13 mouse cellular contexts compared by ENCODE assay signal in the genomic region with DNA sequence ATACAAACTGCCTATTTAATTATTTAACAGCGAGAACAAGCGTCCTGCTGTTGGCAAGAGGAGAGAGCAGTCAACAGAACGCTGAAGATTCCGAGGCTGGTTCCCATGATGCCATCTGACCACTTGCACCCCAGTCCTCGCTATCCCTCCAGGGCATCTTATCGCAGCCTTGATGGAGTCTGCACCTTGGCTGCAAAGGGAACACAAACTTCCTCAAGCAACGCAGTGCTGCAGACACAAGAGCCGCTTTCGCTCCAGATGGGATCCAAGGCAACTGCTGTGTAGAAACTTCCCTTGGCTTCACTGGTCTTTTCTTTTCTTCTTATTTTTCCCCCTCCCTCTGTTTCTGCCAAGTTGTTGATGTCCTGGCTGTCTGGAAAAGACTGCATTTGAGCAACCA.
"Had no signal": no experiment of that assay in that cellular context is flagged by ENCODE, and none has a peak within 500 bp of the region (broad histone marks: within the 10 kb centered on the region; RNA-seq: fewer than 3 reads in every experiment).

No protein-coding gene starts in this region.

- H3K36me3 ChIP-seq: limb, embryonic 13.5 days; neural tube, embryonic 12.5 days had no signal

- H3K4me1 ChIP-seq: limb, embryonic 13.5 days; neural tube, embryonic 12.5 days had no signal

- H3K27me3 ChIP-seq: limb, embryonic 13.5 days; neural tube, embryonic 12.5 days had no signal

- H3K27ac ChIP-seq: kidney, postnatal 0 days; limb, embryonic 13.5 days; liver, embryonic 14.5 days; neural tube, embryonic 12.5 days had no signal

- DNase-seq: kidney, postnatal 36 days; left cerebral cortex, postnatal 4 days; lung, adult 18-20 months; retina, postnatal 1 day; right cerebral cortex, postnatal 4 days; spleen, adult 18-20 months; thymus, adult 18-20 months; thymus, postnatal 14 days had no signal

- H3K4me3 ChIP-seq: limb, embryonic 13.5 days; myocyte; neural tube, embryonic 12.5 days had no signal

- H3K9ac ChIP-seq: limb, embryonic 13.5 days; liver, embryonic 14.5 days; neural tube, embryonic 12.5 days had no signal

- H3K9me3 ChIP-seq: neural tube, embryonic 12.5 days had no signal

- H3K4me2 ChIP-seq: limb, embryonic 13.5 days; neural tube, embryonic 12.5 days had no signal
